Mouse (Mus musculus) forebrain, embryonic 11.5 days (tissue): ENCODE measurements around the gene Aamdc. TPM values are rescaled to one million over a fixed set of nuclear protein-coding genes. Genes with fewer than 3 reads are reported as not detected.

ENCODE experiments used
- polyA plus RNA-seq: library from polyadenylated mRNA; unstranded; fragments of >200 nt; fragmentation: Nextera tagmentation; extraction: Ambion mirVana; gene quantifications from 2 replicates; pipeline ENCODE4 v1.2.1, GENCODE M21; 2014

Aamdc gene
- polyA plus RNA-seq, 1 experiment from 2014 or later = 30.5 TPM

Other genes starting within 250 kb of the Aamdc start
- 2.8 and 2.9 TPM in 2 replicates for gene Usp35, start 247.5 kb downstream of the Aamdc start, polyA plus RNA-seq
- 4.7 and 4.8 TPM in 2 replicates for gene Kctd21, start 247.2 kb downstream of the Aamdc start, polyA plus RNA-seq
- 44.1 and 44.6 TPM in 2 replicates for gene Alg8, start 207.9 kb downstream of the Aamdc start, polyA plus RNA-seq
- 307 and 339 TPM in 2 replicates for gene Ndufc2, start 179.5 kb downstream of the Aamdc start, polyA plus RNA-seq
- gene Thrsp, start 161.8 kb downstream of the Aamdc start, polyA plus RNA-seq = 0.28 TPM in 1 of 2 replicates, not detected in the other
- gene Kctd14, start 128.2 kb downstream of the Aamdc start, polyA plus RNA-seq = 0.87 and 1.3 TPM in 2 replicates
- 63.4 and 71.5 TPM in 2 replicates for gene Ints4, start 98.5 kb downstream of the Aamdc start, polyA plus RNA-seq
- gene Rsf1, start 392 bp upstream of the Aamdc start, polyA plus RNA-seq = 25.7 and 25.8 TPM in 2 replicates
- 250 and 257 TPM in 2 replicates for gene Clns1a, start 117.1 kb upstream of the Aamdc start, polyA plus RNA-seq
- gene Aqp11, start 158.8 kb upstream of the Aamdc start, polyA plus RNA-seq = 4.6 and 4.8 TPM in 2 replicates
- gene Pak1, start 209.0 kb upstream of the Aamdc start, polyA plus RNA-seq = 72.2 and 87.2 TPM in 2 replicates